Mouse (Mus musculus): ENCODE data around the gene Llgl2.
A peak's percentile ranks its signal among the peaks of the same experiment; 100 is the strongest.

The Llgl2 gene

DNA sequence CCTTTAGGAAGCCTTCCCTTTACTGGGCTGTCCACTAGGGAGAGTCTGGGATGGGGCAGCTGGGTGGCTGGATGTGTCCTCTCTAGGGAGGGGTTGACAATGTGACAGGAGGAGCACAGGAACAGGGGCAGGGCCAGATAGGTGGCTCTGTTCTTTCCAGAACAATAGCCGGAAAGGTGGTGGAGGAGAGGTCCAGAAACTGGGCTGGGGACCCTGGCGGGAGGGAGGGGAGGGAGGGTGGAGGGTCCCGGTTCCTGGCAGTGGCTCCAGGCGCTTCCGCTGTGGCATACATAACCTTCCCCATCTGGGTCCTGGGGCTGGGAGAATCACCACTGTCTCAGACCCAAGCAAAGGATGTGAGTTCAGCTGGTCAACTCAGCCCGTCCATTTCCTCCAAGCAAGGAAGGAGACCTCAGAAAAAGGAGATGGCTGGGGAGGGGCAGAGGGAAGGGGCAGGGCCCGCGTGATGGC, 14.5 kb upstream of the Llgl2 start:
- no peak for DNase-seq

DNA sequence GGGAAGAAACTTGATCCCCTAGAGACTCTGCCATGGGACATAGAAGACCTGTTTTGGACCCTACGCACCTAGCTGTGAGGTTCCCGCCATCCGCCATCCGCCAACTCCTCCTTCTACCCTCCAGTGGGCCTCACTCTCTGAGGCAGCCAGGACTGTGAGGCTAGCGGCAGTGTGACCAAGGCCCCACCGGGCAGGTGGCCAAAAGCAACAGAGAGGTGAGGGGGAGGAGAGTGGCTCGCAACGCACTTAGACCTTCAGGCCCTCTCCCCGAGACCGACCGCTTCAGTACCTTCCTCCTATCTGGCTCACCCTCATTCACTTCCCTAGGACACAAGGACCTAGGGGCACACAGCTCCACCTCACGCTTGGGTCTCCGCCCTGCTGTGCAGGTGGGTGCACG, 13.5 kb upstream of the Llgl2 start:
- DNase-seq, result no peak

DNA sequence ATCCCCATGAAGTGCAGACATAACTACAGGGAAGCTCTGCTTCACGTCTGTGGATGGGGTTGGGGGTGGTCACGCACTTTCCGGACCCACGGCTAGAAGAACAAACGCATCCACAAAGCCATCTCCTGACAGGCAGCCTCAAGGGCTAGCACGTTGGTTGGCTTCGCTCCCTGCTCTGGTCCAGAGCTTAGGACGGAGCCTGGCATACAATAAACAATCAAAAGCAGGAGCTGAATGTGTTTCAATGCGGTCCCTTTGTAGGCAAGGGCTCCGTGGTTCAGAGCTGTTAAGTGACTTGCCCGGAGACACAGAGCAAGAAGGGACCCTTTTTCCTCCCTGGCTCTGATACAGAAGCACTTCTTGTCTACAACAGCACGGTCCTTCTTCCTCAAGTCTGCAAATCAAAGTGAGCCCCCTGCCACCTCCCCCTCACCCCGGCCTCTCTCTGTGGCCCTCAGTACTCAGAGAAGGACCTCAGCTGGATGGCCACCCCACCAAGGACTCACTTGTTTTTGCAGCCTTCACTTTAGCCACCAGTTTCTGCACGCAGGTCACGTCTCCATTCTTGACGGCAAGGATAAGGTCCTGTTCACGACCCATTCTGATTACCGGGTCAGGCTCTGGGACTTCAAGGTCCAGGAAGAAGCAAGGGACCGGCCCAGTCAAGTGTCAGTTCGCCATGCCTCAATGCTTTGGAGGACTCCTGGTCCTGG, 12.3 kb upstream of the Llgl2 start:
- no peak for DNase-seq

DNA sequence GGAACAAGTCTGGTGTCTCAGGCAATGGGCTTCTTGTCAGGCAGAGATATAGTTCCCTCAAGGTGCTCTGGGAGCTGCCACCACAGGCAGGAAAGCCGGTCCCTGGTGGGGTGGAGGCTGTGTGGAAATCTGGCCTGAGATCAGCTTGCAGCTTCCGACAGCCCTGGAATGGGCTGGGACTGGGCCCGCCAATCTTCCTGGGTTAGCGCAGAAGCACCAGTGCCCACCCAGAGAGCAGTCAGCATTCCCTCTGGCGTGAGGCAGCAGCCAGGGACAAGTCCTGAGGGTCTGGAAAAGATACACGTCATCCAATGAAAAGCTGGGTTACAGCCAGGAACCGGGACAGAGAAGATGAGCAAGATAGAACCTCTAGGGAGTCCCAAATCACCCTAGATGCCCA, 11.8 kb upstream of the Llgl2 start:
- no peak for DNase-seq

DNA sequence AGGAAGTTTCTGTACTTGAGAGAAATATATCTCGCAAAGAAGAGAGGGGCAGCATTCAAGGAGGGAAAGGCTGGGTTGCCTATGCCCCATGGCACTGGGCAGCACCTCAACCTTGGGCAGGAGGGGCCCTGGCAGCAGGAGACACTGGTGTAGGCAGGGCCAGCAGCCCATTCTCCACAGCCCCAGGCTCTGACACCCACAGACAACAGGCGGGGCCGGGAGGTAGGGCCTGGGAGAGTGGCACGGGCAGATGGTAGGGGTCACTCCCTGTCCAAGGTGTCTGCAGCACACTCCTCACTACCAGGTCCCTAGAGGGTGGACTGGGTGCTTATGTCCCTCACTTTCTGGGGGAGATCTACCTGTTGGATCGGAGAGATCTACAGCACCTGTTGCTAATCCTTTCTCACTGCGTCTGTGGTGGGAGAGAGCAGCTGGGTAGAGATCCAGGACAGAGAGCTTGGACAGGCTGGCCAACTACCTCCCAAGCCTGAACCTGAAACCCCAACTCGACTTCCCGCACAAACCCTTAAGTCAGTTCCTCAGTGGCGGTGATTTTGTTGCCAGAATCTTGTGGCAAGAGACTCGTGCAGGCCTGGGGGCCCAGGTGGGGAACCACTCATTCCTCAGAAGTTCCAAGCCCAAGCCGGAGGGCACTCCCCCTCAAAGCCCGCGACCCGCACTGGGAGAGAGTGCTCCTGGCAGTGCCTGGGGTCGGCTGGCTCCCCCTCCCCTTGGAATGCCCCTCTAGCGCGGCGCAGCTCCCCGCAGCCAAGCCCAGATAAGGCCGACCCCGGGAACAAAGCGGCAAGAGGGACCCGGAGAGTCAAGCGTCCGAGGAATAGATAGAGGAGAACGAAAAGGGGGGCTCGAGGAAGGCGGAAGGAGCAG, 11.1 kb upstream of the Llgl2 start:
- no peak for DNase-seq

DNA sequence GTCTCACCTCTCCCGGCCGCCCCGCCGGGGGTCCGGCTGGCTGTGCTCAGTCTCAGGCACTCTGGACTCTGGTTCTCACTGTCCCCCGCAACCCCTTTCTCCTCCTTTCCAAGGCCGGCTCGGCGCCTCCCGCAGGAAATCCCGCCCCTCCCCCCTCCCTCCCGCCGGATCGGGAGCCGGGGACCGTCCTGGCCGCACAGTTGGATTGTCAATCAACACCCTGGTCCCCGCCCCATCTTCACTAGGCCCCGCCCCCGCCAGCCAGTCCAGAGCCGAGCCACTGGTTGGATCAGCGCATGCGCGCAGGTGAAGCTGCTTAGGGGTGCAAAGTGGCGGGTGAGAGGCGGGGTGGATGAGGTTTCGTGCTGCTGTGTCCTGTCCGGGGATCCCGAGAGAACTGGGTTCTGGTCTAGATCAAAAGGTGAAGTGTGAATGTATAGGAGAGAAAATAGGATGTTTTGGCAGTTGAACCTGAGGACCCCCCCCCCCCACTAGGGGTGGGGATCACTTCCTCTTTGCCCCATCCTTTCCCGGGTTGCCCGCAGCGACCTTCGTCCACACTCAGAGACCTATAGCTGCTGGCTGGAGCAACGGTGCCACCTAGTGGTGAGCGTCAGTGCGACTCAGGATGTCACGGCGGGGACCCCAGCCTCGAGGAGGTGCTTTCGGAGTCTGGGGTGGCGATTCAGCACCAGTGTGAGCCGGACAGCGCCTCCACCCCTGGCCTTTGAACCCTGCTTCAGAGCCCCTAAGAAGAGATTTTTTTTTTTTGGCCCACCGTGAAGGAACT, 10.1 kb upstream of the Llgl2 start, which contains the start of gene Caskin2:
TSS of gene Caskin2 (minus strand) at position 133 of the 790 bp plus-strand sequence.
- peak; percentile 89 for DNase-seq

DNA sequence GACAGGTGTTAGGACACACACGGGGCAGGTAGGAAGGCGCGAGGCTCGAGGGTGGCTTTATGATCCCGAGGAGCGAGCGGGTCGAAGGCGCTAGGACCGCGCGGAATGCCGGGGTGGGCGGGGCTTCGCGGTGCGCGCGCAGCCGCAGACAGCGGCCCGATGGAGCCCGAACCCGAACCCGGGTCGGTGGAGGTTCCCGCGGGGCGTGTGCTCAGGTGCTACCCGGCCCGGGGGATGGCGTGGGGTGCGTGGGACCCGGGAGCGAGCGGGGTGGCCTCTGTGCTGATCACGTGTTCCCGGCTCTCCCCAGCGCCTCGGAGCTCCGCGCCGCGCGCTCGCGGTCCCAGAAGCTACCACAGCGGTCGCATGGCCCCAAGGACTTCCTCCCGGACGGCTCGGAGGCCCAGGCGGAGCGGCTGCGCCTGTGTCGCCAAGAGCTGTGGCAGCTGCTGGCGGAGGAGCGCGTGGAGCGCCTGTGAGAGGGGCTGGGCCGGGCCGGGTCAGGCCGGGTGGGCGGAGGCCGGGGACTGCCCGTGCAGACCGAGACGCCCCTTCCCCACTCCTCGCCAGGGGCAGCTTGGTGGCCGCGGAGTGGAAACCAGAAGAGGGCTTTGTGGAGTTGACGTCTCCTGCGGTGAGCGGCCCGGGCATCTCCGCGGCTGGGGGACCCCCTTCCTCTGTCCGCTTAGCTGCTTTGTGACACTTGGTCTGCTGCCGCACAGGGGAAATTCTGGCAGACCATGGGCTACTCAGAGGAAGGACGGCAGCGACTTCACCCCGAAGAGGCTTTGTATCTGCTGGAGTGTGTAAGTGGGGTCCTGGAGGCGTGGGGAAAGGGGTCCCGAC, 9.0 kb upstream of the Llgl2 start, which contains the start of gene Tsen54:
TSS of gene Tsen54 (plus strand) at position 120 of the 846 bp plus-strand sequence.
- peak; percentile 88 for DNase-seq

DNA sequence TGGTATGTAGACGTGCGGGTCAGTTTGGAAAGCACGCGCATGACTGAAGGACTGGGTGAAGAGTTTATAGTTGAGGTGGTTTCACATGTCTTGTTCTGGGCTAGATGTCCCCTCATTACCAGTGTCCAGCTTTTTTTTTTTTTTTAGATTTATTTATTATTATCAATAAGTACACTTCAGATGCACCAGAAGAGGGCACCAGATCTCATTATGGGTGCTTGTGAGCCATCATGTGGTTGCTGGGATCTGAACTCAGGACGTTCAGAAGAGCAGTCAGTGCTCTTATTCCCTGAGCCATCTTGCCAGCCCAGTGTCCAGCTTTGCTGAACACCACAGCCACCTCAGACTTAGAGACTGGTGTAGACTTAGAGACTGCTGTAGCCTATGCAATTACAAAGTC, 6.5 kb upstream of the Llgl2 start:
- DNase-seq, result no peak

DNA sequence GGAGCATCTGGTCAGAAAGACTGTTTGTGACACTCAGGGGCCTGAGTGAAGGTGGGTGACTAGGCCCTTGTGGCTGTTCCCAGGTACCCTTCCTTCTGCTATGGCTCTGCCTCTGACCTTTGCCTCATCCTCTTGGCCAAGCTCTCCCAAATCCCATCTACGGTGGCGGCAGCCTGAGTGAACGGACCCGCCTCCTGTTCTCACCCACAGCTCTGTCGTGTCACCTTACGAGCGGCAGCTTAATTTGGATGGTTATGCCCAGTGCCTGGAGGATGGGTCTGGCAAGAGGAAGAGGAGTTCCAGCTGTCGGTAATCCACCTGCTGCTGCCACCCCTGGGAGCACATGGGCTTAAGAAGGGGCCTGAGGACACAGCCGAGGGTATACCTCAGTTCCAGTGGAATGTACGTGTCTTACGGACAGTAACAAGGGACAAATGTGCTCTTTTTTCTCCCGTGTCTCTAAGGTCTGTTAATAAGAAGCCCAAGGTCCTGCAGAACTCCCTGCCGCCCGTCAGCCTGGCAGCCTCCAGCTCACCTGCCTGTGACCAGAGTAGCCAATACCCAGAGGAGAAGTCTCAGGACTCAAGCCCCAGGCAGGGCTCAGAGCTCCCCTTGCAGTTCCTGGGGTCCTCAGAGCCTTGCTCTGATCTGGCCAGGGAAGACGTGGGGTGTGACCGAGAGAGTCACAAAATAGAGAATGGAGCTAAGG, 3.8 kb upstream of the Llgl2 start:
- DNase-seq, result no peak

DNA sequence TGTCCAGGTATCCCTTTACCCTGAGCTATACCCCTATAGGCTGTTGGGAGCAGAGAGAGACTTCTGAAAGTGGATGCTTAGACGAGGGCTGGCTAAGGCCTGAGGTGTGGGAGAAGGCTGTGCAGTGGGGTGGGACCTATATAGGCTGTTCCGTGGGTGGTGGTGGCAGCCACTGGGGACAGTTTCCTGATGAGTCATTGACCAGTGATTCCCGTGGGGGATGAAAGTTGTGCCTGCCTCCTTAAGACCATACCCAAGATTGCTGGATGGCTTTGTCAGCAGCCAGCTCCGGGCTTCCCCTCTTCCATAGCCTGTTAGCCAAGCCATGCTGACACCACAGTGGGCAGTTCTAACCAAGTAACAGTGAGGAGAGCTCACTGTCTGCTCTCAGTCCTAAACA, 2.8 kb upstream of the Llgl2 start:
- no peak for DNase-seq

DNA sequence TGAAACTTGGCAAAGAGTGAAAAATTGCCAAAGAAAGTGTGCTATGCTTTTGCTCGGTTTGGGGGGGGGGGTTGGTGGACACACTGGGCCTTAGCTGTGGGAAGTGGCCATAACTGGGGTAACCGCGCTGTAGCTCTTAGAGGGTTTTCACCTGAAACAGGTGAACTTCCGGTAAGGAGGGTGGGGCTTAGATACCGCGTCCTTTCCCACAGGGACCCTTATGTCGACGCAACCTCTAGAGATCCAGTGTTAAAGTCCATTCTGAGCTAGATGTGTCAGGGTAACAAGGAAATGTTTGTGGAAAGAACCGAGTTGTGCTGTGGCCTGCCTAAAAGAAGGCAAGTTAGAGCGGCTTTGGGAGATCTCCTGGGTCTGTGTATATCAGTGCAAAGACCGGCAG, 964 bp downstream of the Llgl2 start:
- no peak for DNase-seq

DNA sequence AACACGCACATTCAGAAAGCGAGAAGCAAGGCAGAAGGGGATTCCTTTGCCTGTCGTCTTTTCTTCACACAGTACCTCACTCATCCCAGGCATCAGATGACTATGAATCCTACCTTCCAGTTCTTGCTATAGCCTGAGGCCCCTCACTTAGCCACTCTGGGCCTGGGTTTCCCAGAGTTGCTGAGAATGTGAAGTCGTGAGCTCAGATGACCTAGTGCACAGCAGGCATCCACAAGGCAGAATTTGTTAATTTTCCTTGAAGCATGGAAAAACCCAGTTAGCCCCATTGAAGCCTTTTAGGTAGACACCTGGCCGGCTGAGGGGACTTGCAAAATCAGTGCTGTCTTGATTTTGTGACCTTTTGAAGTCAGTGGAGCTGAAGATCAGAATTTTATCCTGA, 2.6 kb downstream of the Llgl2 start:
- DNase-seq, result no peak

DNA sequence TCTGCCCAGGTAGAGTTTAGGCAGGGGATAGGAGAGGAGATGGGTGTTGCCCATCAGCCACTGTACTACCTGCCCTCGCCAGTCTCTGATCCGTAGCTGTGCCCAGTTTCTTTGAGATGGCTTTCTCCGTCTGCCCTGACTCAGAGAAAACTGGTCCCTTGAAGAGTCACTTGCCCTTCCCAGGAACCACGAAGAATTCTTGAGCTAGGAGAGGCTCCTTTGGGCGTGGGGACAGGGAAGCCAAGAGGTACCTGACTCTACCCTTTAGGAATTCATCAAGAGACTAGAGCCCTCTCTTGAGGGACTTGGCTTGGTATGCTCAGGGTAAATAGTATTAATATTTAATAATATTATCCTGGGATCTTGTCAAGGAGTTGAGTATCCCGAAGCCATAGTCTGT, 3.8 kb downstream of the Llgl2 start:
- DNase-seq, result no peak

DNA sequence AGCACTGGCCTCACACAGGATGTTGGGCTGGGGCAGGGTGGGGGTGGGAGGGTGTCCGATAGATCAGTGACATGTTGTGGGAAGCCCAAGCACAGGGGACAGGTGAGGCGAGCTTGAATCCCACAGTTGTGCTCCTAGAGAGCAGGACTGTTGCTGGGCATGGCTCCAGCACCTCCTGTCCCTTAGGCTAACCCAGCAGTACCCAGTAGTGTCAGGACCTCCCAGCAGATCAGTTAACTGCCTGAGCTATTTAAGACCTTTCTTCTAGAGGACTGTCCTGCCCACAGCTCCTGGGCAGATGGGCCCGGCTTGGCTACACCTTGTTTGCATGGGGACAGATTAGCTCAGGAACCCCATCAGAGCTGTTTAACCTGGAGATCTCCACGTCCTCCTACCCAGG, 5.2 kb downstream of the Llgl2 start:
- no peak for DNase-seq

DNA sequence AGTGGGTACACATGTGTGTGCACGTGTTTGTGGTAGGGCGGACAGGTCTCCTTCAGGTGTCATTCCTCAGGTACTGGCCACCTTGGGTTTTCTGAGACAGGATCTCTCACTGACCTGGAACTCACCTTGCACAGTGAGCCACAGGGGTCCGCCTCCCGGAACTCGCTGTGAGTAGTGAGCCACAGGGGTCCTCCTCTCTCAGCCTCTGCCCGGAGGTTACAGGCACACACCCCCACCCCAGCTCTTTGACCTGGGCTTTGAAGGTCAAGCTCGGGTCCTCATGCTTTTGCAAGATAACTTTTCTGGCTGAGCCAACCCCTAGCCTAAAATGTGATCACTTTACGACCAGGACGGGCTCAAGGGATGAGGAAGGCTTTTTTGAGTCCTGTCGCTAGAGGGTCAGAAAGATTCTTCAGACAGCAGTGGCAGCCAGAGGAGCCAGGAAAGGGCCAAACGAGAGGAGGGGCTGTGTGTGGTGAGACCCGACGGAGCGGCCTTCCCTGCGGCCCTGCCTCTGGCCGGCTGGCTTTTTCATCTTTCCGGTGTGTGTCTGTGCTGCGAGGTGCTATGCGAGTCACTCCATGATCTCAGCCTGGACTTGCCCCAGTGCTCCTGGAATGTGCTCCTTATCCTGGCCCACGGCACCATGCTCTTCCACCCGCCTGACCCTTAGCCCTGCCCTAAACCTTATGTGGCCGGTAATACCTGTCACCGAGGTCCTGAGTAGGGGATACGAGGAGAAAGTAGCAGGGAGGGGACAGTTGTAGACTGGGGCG, 6.9 kb downstream of the Llgl2 start:
- no peak for DNase-seq

DNA sequence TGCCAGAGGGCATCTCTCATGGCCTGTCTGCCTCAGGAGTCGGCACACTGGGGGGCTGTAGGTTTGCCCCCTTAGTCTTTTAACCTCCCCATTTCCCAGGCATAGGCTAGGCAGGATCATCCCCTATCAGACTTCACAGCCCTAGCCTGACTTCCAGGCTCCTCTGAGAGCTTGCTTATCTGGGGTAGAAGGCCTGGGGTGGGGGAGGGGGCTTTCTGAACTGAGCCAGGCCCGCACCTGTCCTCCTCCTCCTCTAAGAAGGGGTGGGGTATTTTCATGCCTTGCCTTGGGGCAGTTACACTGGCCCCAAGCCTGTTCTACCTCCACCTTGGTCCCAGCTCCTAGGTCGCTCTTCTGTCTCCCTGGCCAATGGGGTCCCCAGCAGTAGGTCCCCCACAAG, 7.7 kb downstream of the Llgl2 start:
- DNase-seq, result no peak

DNA sequence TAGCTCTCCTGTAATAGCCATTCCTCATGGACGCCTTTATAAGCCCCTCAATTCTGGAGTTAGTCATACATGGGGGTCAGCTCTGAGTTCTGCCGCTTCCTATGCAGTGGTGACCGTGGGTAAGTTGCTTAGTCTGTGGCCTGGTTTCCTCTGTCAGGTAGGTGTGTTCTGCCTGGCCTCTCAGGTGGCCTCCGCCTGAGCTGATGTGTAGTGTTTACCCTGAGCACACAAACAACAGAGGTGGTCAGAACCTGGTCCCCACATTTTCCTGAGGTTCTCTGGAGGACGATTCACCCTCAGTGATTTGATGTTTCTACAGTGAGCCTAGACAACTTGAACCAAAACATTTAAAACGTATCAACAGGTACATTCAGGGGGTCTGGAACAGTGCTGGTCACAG, 8.2 kb downstream of the Llgl2 start:
- no peak for DNase-seq

DNA sequence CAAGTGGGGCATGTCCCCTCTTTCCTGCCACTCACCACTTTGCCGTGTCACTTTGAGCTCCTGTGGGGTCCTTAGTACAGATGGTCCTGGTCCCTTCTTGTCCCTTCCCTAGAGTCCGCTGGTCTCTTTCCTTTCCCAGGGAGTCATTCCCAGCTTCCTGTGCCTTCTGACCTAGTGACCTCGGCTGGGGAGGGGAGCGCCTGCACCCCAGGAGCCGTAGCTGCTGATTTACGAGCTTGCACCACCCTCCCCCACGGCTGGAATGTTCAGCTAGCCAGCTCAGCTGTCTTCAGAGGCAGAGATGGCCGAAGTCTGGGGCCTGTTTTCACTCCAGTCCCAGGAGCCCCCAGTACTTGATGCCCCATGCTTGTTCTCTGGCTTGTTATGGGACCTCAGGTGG, 8.7 kb downstream of the Llgl2 start:
- DNase-seq, result no peak

DNA sequence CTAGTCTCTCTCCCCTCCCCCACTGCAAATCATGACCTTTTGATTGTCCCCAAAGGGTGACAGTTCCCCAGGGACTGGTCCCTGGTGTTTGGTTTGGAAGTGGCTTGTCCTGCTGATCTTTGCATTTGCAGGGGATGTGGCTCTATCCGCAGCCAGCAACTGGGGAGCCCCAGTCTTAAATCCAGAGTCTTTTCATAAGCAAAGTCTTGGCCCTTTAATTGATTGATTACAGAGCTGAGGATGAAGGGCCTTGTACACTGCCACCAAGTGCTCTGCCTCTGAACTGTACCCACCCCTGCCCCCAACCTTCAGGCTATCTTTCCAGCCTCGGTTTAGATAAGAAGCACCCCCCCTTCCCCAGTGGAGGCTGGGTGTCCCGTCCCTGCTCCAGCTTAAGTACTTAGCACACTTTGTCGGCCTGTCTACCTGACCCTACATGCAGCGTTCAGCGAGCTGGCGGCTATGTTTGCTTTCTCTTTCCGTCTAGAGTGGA, 9.2 kb downstream of the Llgl2 start:
- no peak for DNase-seq

DNA sequence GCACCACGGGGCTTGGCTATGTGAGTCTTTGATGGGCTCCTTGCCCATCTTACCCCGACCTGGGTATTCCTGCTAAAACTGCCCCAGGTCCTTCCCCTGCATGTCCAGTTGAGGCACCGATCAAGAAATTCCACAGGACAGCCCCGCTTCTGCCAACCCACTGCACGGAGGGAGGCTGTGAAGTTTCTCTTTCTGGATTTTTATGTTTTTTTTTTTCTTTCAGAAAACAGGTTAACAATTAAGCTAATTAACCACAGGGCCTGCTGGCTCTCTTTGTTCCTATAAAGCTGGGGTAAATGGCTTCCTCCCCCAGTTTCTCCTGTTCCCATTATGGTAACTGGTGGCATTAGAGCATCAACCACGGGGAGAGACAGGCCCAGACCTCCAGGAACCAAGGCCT, 10.2 kb downstream of the Llgl2 start:
- no peak for DNase-seq
